Mouse (Mus musculus) cerebellum, adult 8-10 months (tissue): ENCODE results near the gene C1qtnf9.

ENCODE experiments used
- DNase-seq: peaks from one replicate; pipeline ENCODE4 v3.0.0; 2022

Gene C1qtnf9

GRCm38 (mm10) chr14:60796600-60797322 lies 28.8 kb downstream of the C1qtnf9 start:
- DNase-seq, result no peak

- DNase-seq, result no peak
Observed at GRCm38 (mm10) chr14:60797596-60797995, 29.7 kb downstream of the C1qtnf9 start.

- no peak for DNase-seq
Observed at GRCm38 (mm10) chr14:60798721-60799120, 30.8 kb downstream of the C1qtnf9 start.

- no peak for DNase-seq
Observed at GRCm38 (mm10) chr14:60799762-60800728, 32.1 kb downstream of the C1qtnf9 start.

GRCm38 (mm10) chr14:60802026-60802425 lies 34.1 kb downstream of the C1qtnf9 start:
- DNase-seq, result no peak

GRCm38 (mm10) chr14:60804978-60805377 lies 37.0 kb downstream of the C1qtnf9 start:
- DNase-seq, result no peak

- no peak for DNase-seq
Observed at GRCm38 (mm10) chr14:60805871-60806270, 37.9 kb downstream of the C1qtnf9 start.

- no peak for DNase-seq
Observed at GRCm38 (mm10) chr14:60806891-60807344, 39.0 kb downstream of the C1qtnf9 start.

- DNase-seq, result no peak
Observed at GRCm38 (mm10) chr14:60809881-60810280, 41.9 kb downstream of the C1qtnf9 start.

GRCm38 (mm10) chr14:60811547-60811946 lies 43.6 kb downstream of the C1qtnf9 start:
- no peak for DNase-seq

- DNase-seq, result no peak
Observed at GRCm38 (mm10) chr14:60815098-60815497, 47.2 kb downstream of the C1qtnf9 start.

- no peak for DNase-seq
Observed at GRCm38 (mm10) chr14:60818045-60818444, 50.1 kb downstream of the C1qtnf9 start.

GRCm38 (mm10) chr14:60830096-60830495 lies 62.2 kb downstream of the C1qtnf9 start:
- DNase-seq, result no peak
